Mouse (Mus musculus): Measurements from ENCODE around the gene Got1. TPM values are rescaled to one million over a fixed set of nuclear protein-coding genes. Genes with fewer than 3 reads are reported as not detected.

The Got1 gene
- polyA plus RNA-seq (2012; rRNA removed; ENCODE audit: low replicate concordance) = 15.5 and 66.9 TPM in 2 replicates

GRCm38 (mm10) chr19:43524187-43525103, at the start of gene Got1:
TSS of gene Got1 (minus strand) at chr19:43524605.

Other genes with a start within 250 kb of the Got1 start
- 0.17 and 0.34 TPM in 2 replicates for gene Hpse2, start 136.2 kb downstream of the Got1 start, polyA plus RNA-seq (2012; rRNA removed; ENCODE audit: low replicate concordance)
- gene Cnnm1, start 84.2 kb downstream of the Got1 start, polyA plus RNA-seq (2012; rRNA removed; ENCODE audit: low replicate concordance) = 0.04 and 0.07 TPM in 2 replicates
- not detected in 2 replicates for gene Nkx2-3, start 87.7 kb upstream of the Got1 start, polyA plus RNA-seq (2012; rRNA removed; ENCODE audit: low replicate concordance)
- 76.3 and 79.7 TPM in 2 replicates for gene Slc25a28, start 150.3 kb upstream of the Got1 start, polyA plus RNA-seq (2012; rRNA removed; ENCODE audit: low replicate concordance)
- 4.2 and 4.8 TPM in 2 replicates for gene Entpd7, start 165.1 kb upstream of the Got1 start, polyA plus RNA-seq (2012; rRNA removed; ENCODE audit: low replicate concordance)
- 3.5 and 8.1 TPM in 2 replicates for gene Cutc, start 228.4 kb upstream of the Got1 start, polyA plus RNA-seq (2012; rRNA removed; ENCODE audit: low replicate concordance)
- gene Cox15, start 228.4 kb upstream of the Got1 start, polyA plus RNA-seq (2012; rRNA removed; ENCODE audit: low replicate concordance) = 12.9 and 18.3 TPM in 2 replicates

All from mammary gland, adult 2 months (tissue).